Mouse (Mus musculus): ENCODE measurements around the gene Ltbp1. TPM values are rescaled to one million over a fixed set of nuclear protein-coding genes. Genes with fewer than 3 reads are reported as not detected.

Ltbp1 gene
- polyA plus RNA-seq (2015; fragmentation: Nextera tagmentation; extraction: Ambion mirVana): 28.3 and 29.0 TPM in 2 replicates

- H3K9me3 ChIP-seq: no peaks in the 10 kb centered on the region
- no peaks in the 10 kb centered on the region for H3K36me3 ChIP-seq
- ATAC-seq (ENCODE audit: borderline replicate concordance, extremely low read depth, low FRiP score, low TSS enrichment): peak; percentile 87
- peak within 1 kb of the TSS; percentile 87 for H3K27ac ChIP-seq
- peaks cover 14% of the 10 kb centered on the region for H3K4me1 ChIP-seq
- peak within 1 kb of the TSS; percentile 68 for H3K4me3 ChIP-seq
- peak within 1 kb of the TSS; percentile 75 for H3K9ac ChIP-seq
- WGBS: under 1% methylated on average over 27 of the region's 27 CpGs
- H3K27me3 ChIP-seq: no peaks in the 10 kb centered on the region
- H3K4me2 ChIP-seq: peak within 1 kb of the TSS; percentile 97
Measured at GRCm38 (mm10) chr17:75005281-75005684, at the start of gene Ltbp1. Gene Ltbp1 (plus strand): TSS chr17:75005568.

DNA sequence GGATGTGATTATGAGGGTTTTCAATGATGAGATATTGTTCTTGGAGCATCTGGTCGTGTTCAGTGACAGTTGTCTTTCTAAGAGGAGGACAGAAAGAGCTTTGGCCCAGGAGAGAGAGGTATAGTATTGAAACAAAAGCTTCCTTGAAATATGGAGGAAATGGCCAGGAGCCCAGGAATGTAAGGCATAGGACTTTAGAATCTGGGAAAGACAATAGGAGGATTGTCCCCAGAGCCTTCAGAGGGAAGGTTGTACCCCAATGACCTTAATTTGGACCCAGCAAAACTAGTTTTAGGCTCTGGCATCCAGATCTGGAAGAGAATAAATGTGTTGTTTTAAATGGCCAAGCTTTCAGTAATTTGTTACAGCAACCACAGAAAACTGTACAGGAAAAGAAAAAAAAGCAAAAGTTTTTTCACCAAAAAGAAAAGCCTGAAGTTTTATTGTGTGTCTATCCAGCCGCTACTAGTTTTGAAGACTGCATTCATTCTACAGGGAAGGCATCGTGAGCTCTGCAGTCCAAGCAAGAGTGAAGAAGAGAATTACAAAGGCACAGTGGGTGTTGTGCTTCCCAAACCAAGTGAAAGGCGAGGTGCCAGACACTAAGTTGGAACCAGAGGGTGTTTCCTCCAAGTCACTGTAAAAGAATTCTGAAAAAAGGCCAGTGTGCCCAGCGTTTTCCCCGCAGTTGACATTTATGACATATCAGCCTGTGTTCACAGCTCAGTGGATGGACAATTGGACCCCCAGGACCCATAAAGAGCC is 45.7 kb upstream of the Ltbp1 start:
- 51% methylated on average over 6 of the region's 6 CpGs for WGBS
- Histone ChIP-seq H3K9ac (no peak overlapping the region), H3K4me3 (no peak overlapping the region), H3K27me3 (no peaks in the 10 kb centered on the region), H3K4me1 (no peaks in the 10 kb centered on the region), H3K27ac (no peak overlapping the region), H3K9me3 (no peaks in the 10 kb centered on the region), H3K36me3 (no peaks in the 10 kb centered on the region), H3K4me2 (no peak overlapping the region)
- no peak for ATAC-seq (ENCODE audit: borderline replicate concordance, extremely low read depth, low FRiP score, low TSS enrichment)

DNA sequence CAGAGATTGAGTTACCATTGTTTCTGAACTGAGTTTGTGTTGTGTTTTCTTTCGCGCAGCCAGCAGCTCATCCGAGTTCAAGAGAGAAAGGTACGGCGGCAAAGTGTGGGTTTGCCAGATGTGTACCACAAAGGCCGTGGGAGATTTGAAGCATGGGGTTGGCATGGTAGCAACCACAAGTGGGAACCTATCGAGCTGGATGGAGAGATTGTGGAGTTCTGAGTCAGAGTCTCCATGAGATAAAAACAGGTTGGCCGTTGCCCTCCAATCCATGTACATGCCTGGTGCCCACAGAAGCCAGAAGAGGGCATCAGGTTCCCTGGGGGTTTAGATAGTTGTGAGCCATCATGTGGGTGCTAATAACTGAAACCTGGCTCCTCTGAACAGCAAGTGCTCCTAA is 42.1 kb upstream of the Ltbp1 start:
- no peaks in the 10 kb centered on the region for H3K27me3 ChIP-seq
- H3K4me1 ChIP-seq: peaks cover 2% of the 10 kb centered on the region; the same call in 1 of the 2 replicates
- 90% methylated on average over 8 of the region's 8 CpGs for WGBS
- H3K9me3 ChIP-seq: no peaks in the 10 kb centered on the region
- no peak for ATAC-seq (ENCODE audit: borderline replicate concordance, extremely low read depth, low FRiP score, low TSS enrichment)
- no peak overlapping the region for H3K9ac ChIP-seq
- H3K27ac ChIP-seq: no peak overlapping the region
- H3K4me3 ChIP-seq: no peak overlapping the region
- no peaks in the 10 kb centered on the region for H3K36me3 ChIP-seq
- H3K4me2 ChIP-seq: no peak overlapping the region

- Histone ChIP-seq H3K4me2 (no peak overlapping the region), H3K9me3 (no peaks in the 10 kb centered on the region), H3K27ac (no peak overlapping the region), H3K36me3 (no peaks in the 10 kb centered on the region), H3K4me1 (peaks cover 5% of the 10 kb centered on the region; the same call in 1 of the 2 replicates), H3K27me3 (no peaks in the 10 kb centered on the region), H3K9ac (no peak overlapping the region), H3K4me3 (no peak overlapping the region)
- 86% methylated on average over 3 of the region's 3 CpGs for whole genome bisulfite sequencing
- ATAC-seq (ENCODE audit: borderline replicate concordance, extremely low read depth, low FRiP score, low TSS enrichment): no peak
Measured at GRCm38 (mm10) chr17:74963861-74964260, 41.5 kb upstream of the Ltbp1 start.

- no peak overlapping the region for H3K27ac ChIP-seq
- no peak overlapping the region for H3K4me3 ChIP-seq
- no peak for ATAC-seq (ENCODE audit: borderline replicate concordance, extremely low read depth, low FRiP score, low TSS enrichment)
- no peaks in the 10 kb centered on the region for H3K27me3 ChIP-seq
- WGBS: 80% methylated on average over 7 of the region's 7 CpGs
- no peak overlapping the region for H3K9ac ChIP-seq
- H3K4me1 ChIP-seq: peaks cover 5% of the 10 kb centered on the region; the same call in 1 of the 2 replicates
- H3K9me3 ChIP-seq: no peaks in the 10 kb centered on the region
- no peak overlapping the region for H3K4me2 ChIP-seq
- no peaks in the 10 kb centered on the region for H3K36me3 ChIP-seq
Measured at GRCm38 (mm10) chr17:74967298-74967848, 38.0 kb upstream of the Ltbp1 start.

GRCm38 (mm10) chr17:74968152-74968712 is 37.1 kb upstream of the Ltbp1 start:
- H3K4me2 ChIP-seq: no peak overlapping the region
- H3K4me1 ChIP-seq: peaks cover 5% of the 10 kb centered on the region; the same call in 1 of the 2 replicates
- H3K27me3 ChIP-seq: no peaks in the 10 kb centered on the region
- no peaks in the 10 kb centered on the region for H3K36me3 ChIP-seq
- H3K9me3 ChIP-seq: no peaks in the 10 kb centered on the region
- no peak overlapping the region for H3K4me3 ChIP-seq
- no peak overlapping the region for H3K27ac ChIP-seq
- WGBS: 63% methylated on average over 9 of the region's 9 CpGs
- H3K9ac ChIP-seq: no peak overlapping the region
- no peak for ATAC-seq (ENCODE audit: borderline replicate concordance, extremely low read depth, low FRiP score, low TSS enrichment)

GRCm38 (mm10) chr17:74968738-74969271 is 36.6 kb upstream of the Ltbp1 start:
- Histone ChIP-seq H3K4me3 (no peak overlapping the region), H3K27ac (no peak overlapping the region), H3K4me1 (peaks cover 5% of the 10 kb centered on the region; the same call in 1 of the 2 replicates), H3K9ac (no peak overlapping the region), H3K36me3 (no peaks in the 10 kb centered on the region), H3K9me3 (no peaks in the 10 kb centered on the region), H3K4me2 (no peak overlapping the region), H3K27me3 (no peaks in the 10 kb centered on the region)
- WGBS: 69% methylated on average over 16 of the region's 16 CpGs
- ATAC-seq (ENCODE audit: borderline replicate concordance, extremely low read depth, low FRiP score, low TSS enrichment): no peak

GRCm38 (mm10) chr17:74975192-74975591 is 30.2 kb upstream of the Ltbp1 start:
- Histone ChIP-seq H3K4me2 (no peak overlapping the region), H3K27ac (no peak overlapping the region), H3K4me3 (no peak overlapping the region), H3K27me3 (no peaks in the 10 kb centered on the region), H3K36me3 (no peaks in the 10 kb centered on the region), H3K9me3 (no peaks in the 10 kb centered on the region), H3K9ac (no peak overlapping the region), H3K4me1 (no peaks in the 10 kb centered on the region)
- 40% methylated on average over 6 of the region's 6 CpGs for WGBS
- ATAC-seq (ENCODE audit: borderline replicate concordance, extremely low read depth, low FRiP score, low TSS enrichment): no peak

- 63% methylated on average over 8 of the region's 8 CpGs for WGBS
- H3K36me3 ChIP-seq: no peaks in the 10 kb centered on the region
- no peak overlapping the region for H3K4me2 ChIP-seq
- no peak for ATAC-seq (ENCODE audit: borderline replicate concordance, extremely low read depth, low FRiP score, low TSS enrichment)
- H3K4me3 ChIP-seq: no peak overlapping the region
- no peaks in the 10 kb centered on the region for H3K9me3 ChIP-seq
- no peak overlapping the region for H3K9ac ChIP-seq
- no peak overlapping the region for H3K27ac ChIP-seq
- no peaks in the 10 kb centered on the region for H3K4me1 ChIP-seq
- no peaks in the 10 kb centered on the region for H3K27me3 ChIP-seq
Measured at GRCm38 (mm10) chr17:74976167-74976985, 29.0 kb upstream of the Ltbp1 start.

DNA sequence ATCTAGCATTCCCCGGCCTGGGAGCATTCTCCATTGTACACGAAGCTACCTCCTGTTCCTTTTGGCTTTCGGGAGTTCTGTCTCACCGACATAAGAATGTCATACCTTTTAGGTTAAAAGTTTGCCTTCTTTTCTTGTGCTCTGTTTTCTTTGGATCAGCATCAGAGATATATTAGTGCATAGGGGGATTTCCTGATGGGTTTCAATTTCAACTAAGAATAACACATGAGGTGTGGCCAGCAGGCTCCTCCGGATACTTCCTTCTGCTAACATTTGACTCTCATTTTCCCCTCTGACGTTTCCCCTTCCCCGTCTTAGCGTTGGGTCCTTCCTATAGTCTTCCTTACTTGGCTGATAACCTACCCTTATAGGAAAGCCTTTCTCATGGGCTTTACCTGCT is 25.6 kb upstream of the Ltbp1 start:
- no peaks in the 10 kb centered on the region; the same call in 1 of the 2 replicates for H3K4me1 ChIP-seq
- no peak overlapping the region for H3K9ac ChIP-seq
- H3K4me3 ChIP-seq: no peak overlapping the region
- no peak overlapping the region for H3K4me2 ChIP-seq
- H3K36me3 ChIP-seq: no peaks in the 10 kb centered on the region
- H3K27ac ChIP-seq: no peak overlapping the region
- WGBS: 66% methylated on average over 8 of the region's 8 CpGs
- no peak for ATAC-seq (ENCODE audit: borderline replicate concordance, extremely low read depth, low FRiP score, low TSS enrichment)
- H3K9me3 ChIP-seq: no peaks in the 10 kb centered on the region
- H3K27me3 ChIP-seq: no peaks in the 10 kb centered on the region

DNA sequence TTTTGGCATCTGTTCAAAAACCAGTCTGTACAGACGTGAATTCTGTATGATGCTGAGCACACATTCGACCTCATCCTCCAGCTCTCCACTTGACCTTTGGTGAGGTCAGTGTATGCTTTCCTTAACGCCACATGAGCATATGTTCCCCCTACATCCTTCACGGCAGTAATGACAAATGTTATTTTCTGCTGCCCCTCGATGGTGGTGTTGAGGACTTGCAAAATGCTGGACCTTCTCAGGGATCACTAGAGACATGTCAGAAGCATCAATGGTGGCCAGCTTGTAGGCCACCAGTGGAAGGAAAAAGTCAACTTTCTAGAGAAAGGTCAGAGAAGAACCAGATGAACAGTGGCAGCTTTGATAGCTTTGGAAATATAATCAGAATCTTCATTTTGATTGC is 23.7 kb upstream of the Ltbp1 start:
- no peaks in the 10 kb centered on the region for H3K9me3 ChIP-seq
- WGBS: 47% methylated on average over 5 of the region's 5 CpGs

More for the DNA sequence above, 23.7 kb upstream of the Ltbp1 start:
- ATAC-seq (ENCODE audit: borderline replicate concordance, extremely low read depth, low FRiP score, low TSS enrichment): no peak
- H3K27me3 ChIP-seq: no peaks in the 10 kb centered on the region
- H3K9ac ChIP-seq: no peak overlapping the region
- no peak overlapping the region for H3K4me2 ChIP-seq
- no peaks in the 10 kb centered on the region for H3K36me3 ChIP-seq
- no peak overlapping the region for H3K27ac ChIP-seq
- H3K4me1 ChIP-seq: no peaks in the 10 kb centered on the region; the same call in 1 of the 2 replicates
- no peak overlapping the region for H3K4me3 ChIP-seq

Data from lung, embryonic 15.5 days (tissue).